Mouse (Mus musculus) heart, embryonic 11.5 days (tissue): ENCODE measurements around the gene Rhbdl1. TPM values are rescaled to one million over a fixed set of nuclear protein-coding genes. Genes with fewer than 3 reads are reported as not detected.

Experiments used
- ATAC-seq: fragments of 200-750 bp; cut with Nextera tagmentation; replicated peaks from 2 replicates; pipeline ENCODE4 v1.8.0; 2017; ENCODE audit warnings: moderate library complexity; ENCODE audit not compliant: insufficient number of reproducible peaks, low FRiP score, low TSS enrichment
- H3K27ac ChIP-seq: fragments of 300-500 bp; sonication (generic); 2 replicates; pipeline ENCODE4 v1.5.1; 2014; ENCODE audit warnings: mild to moderate bottlenecking, low read depth, low read length
- H3K27me3 ChIP-seq: fragments of 300-500 bp; sonication (generic); 2 replicates; pipeline ENCODE4 v1.6.1; 2014; ENCODE audit warnings: mild to moderate bottlenecking, low read length, mixed read lengths; ENCODE audit not compliant: control insufficient read depth, insufficient read depth
- H3K36me3 ChIP-seq: fragments of 300-500 bp; sonication (generic); 2 replicates; pipeline ENCODE4 v1.6.1; 2014; ENCODE audit warnings: mild to moderate bottlenecking, low read length, moderate library complexity, mixed read lengths; ENCODE audit not compliant: control insufficient read depth, insufficient read depth
- H3K4me1 ChIP-seq: fragments of 300-500 bp; sonication (generic); 2 replicates; pipeline ENCODE4 v1.6.1; 2014; ENCODE audit warnings: low read length; ENCODE audit not compliant: control insufficient read depth, insufficient read depth
- H3K4me2 ChIP-seq: fragments of 300-500 bp; sonication (generic); 2 replicates; pipeline ENCODE4 v1.6.1; 2014; ENCODE audit warnings: mild to moderate bottlenecking, moderate library complexity
- H3K4me3 ChIP-seq: fragments of 300-500 bp; sonication (generic); 2 replicates; pipeline ENCODE4 v1.5.1; 2014; ENCODE audit warnings: low read depth, low read length
- H3K9ac ChIP-seq: fragments of 300-500 bp; sonication (generic); 2 replicates; pipeline ENCODE4 v1.6.1; 2014; ENCODE audit warnings: mild to moderate bottlenecking, low read depth, low read length, moderate library complexity
- H3K9me3 ChIP-seq: fragments of 300-500 bp; sonication (generic); replicated peaks from 2 replicates; pipeline ENCODE4 v1.6.1; 2016; ENCODE audit warnings: low read length; ENCODE audit not compliant: control insufficient read depth
- whole genome bisulfite sequencing: fragments of 180-500 bp; shearing (Covaris S2); extraction: QIAGEN DNeasy Blood & Tissue Kit; methylation state at CpG from one replicate; pipeline ENCODE4 v1.1.7; 2014; ENCODE audit not compliant: insufficient replicate concordance; 5-methylcytosine and 5-hydroxymethylcytosine counted together
- polyA plus RNA-seq: library from polyadenylated mRNA; unstranded; fragments of >200 nt; fragmentation: Nextera tagmentation; extraction: Ambion mirVana; gene quantifications from 2 replicates; pipeline ENCODE4 v1.2.1, GENCODE M21; 2014

Gene Rhbdl1
- polyA plus RNA-seq, 1 experiment from 2014 or later, result 2.5 TPM

DNA sequence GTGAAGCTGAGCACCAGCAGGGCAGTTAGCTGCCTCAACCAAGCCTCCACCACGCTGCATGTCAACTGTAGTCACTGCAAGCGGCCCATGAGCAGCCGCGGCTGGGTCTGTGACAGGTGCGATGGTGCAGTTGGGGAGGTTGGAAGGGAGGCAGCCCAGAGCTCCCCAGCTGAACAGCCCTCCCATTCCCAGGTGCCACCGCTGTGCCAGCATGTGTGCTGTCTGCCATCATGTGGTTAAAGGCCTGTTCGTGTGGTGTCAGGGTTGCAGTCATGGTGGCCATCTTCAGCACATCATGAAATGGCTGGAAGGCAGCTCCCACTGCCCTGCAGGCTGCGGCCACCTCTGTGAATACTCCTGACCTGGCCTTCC lies 8.9 kb downstream of the Rhbdl1 start:
- Histone ChIP-seq H3K4me2 (peak overlapping the region; percentile 83), H3K36me3 (peaks cover 27% of the 10 kb centered on the region), H3K4me3 (peak overlapping the region; percentile 69), H3K27me3 (no peaks in the 10 kb centered on the region), H3K9me3 (no peaks in the 10 kb centered on the region), H3K27ac (peak overlapping the region; percentile 84; the same call in 1 of the 2 replicates), H3K9ac (peak overlapping the region; percentile 30; the same call in 1 of the 2 replicates), H3K4me1 (peaks cover 45% of the 10 kb centered on the region)
- 85% methylated on average over 8 of the region's 8 CpGs for WGBS
- ATAC-seq, result no peak

DNA sequence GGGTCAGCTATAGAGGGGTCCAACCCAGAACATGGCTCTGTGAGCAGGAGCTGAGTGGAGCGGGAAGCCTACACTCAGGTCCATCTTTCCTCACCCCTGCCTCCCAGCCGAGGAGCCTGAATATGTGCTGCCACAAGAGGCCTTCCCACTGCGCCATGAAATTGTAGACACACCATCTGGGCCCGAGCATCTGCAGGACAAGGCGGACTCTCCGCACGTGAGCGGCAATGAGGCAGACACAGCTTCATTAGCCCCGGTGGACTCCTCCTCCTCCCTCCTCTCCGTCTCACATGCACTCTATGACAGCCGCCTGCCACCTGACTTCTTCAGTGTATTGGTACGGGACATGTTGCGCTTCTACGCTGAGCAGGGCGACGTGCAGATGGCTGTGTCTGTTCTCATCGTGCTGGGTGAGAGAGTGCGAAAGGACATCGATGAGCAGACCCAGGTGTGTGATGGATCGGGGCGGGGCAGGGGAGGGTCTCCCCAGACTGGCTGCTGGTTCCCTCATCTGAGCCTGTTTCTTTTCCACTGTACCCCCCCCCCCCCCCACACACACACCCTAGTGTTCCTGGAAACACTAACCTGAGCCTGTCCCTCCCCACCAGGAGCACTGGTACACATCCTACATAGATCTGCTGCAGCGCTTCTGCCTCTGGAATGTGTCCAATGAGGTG lies 9.4 kb downstream of the Rhbdl1 start:
- H3K9me3 ChIP-seq, result no peaks in the 10 kb centered on the region
- peaks cover 27% of the 10 kb centered on the region for H3K36me3 ChIP-seq
- H3K27ac ChIP-seq, result no peak overlapping the region
- peak overlapping the region; percentile 69; the same call in 1 of the 2 replicates for H3K4me3 ChIP-seq
- no peak overlapping the region for H3K9ac ChIP-seq
- 0 out of 2 replicates have a peak, but pooled peaks cover 1% of the 10 kb centered on the region for H3K27me3 ChIP-seq
- no peak overlapping the region; the same call in 1 of the 2 replicates for H3K4me2 ChIP-seq
- 94% methylated on average over 22 of the region's 22 CpGs for WGBS
- peaks cover 45% of the 10 kb centered on the region for H3K4me1 ChIP-seq
- no peak for ATAC-seq

DNA sequence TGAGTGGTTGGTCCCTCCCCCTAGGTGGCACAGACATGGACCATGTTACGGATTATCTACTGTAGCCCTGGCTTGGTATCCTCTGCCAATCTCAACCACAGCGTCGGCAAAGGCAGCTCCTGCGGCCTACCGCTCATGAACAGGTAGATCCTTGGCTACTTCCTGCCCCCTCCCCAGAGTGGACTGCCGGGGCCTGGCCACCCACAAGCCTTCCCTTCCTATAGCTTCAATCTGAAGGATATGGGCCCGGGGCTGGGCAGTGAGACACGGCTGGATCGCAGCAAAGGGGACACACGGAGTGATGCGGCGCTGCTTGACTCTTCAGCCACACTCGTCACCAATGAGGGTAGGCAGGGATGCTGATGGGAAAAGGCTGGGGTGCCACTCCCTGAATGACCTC lies 10.1 kb downstream of the Rhbdl1 start:
- Histone ChIP-seq H3K27ac (no peak overlapping the region), H3K27me3 (peaks cover 5% of the 10 kb centered on the region; the same call in 1 of the 2 replicates), H3K4me1 (peaks cover 43% of the 10 kb centered on the region), H3K36me3 (peaks cover 27% of the 10 kb centered on the region), H3K4me2 (no peak overlapping the region), H3K9me3 (no peaks in the 10 kb centered on the region), H3K4me3 (peak overlapping the region; percentile 2; the same call in 1 of the 2 replicates), H3K9ac (no peak overlapping the region)
- 93% methylated on average over 13 of the region's 13 CpGs for WGBS
- no peak for ATAC-seq

DNA sequence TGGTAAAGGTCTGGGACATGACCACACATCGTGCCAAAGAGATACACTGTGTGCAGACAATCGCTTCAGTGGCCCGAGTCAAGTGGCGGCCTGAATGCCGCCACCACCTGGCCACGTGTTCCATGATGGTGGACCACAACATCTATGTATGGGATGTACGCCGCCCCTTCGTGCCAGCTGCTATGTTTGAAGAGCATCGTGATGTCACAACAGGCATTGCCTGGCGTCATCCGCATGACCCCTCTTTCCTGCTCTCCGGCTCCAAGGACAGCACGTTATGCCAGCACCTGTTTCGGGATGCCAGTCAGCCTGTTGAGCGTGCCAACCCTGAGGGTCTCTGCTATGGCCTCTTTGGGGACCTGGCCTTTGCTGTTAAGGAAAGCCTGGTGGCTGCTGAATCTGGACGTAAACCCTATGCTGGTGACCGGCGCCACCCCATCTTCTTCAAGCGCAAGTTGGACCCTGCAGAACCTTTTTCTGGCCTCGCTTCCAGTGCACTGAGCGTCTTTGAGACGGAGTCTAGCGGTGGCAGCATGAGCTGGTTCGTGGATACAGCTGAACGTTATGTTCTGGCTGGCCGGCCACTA lies 11.0 kb downstream of the Rhbdl1 start:
- no peak overlapping the region for H3K9ac ChIP-seq
- no peak for ATAC-seq
- H3K27me3 ChIP-seq, result peaks cover 10% of the 10 kb centered on the region
- no peak overlapping the region for H3K4me2 ChIP-seq
- H3K27ac ChIP-seq, result no peak overlapping the region
- peaks cover 34% of the 10 kb centered on the region for H3K4me1 ChIP-seq
- no peak overlapping the region for H3K4me3 ChIP-seq
- WGBS, result 93% methylated on average over 27 of the region's 27 CpGs
- H3K36me3 ChIP-seq, result peaks cover 23% of the 10 kb centered on the region
- no peaks in the 10 kb centered on the region for H3K9me3 ChIP-seq

DNA sequence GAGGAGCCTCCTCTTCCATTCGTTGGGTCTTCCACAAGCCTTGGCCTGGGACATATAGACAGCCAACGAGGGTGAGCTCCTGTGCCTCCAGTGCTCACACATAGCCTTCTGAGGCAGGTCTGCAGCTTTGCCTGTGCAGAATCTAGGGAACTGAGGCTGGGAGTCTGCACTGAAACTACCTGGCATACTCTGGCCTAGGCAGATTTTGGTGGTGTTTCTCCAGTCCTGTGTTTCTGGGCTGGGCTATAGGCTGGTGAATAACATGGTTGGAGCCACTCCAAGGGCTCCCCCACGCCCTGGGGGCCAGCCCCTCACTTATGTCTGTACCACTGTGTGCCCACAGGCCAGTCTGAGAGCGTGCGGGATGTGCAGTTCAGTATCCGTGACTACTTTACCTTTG lies 11.8 kb downstream of the Rhbdl1 start:
- Histone ChIP-seq H3K36me3 (peaks cover 16% of the 10 kb centered on the region), H3K4me2 (peak overlapping the region; percentile 97), H3K4me3 (peak overlapping the region; percentile 70; the same call in 1 of the 2 replicates), H3K4me1 (peaks cover 28% of the 10 kb centered on the region), H3K27ac (no peak overlapping the region), H3K27me3 (peaks cover 15% of the 10 kb centered on the region), H3K9me3 (no peaks in the 10 kb centered on the region), H3K9ac (no peak overlapping the region)
- WGBS, result 85% methylated on average over 6 of the region's 6 CpGs
- ATAC-seq, result no peak

DNA sequence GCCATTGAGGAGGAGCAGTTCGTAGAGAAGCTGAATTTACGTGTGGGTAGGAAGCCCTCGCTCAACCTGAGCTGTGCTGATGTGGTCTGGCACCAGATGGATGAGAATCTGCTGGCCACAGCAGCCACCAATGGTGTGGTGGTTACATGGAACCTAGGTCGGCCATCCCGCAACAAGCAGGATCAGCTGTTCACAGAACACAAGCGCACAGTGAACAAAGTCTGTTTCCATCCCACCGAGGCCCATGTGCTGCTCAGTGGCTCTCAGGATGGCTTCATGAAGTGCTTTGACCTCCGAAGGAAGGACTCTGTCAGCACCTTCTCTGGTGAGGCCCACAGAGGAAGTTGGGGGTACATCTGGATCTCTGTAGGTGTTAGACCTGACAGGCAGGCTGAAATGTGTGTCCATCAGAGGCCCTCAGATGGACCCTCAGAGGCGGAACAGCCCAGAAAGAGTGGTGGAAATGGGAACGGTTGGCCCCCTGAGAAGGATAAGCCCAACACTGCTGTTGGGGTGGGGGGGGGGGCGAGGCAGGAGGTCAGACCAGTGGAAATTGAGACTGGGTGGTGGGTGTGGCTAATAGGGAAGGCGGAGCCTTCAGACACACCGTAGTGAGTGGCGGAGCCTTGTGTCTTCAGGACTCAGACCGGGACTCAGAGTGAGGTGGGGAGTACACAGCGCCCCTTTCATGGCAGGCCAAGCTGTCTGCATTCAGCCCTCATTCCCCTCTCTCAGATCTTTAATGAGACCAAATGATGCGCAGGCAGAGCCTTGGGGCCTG lies 12.5 kb downstream of the Rhbdl1 start:
- Histone ChIP-seq H3K4me2 (peak overlapping the region; percentile 97), H3K36me3 (peaks cover 11% of the 10 kb centered on the region), H3K9me3 (no peaks in the 10 kb centered on the region), H3K27me3 (peaks cover 22% of the 10 kb centered on the region), H3K27ac (no peak overlapping the region), H3K9ac (0 out of 2 replicates have a peak overlapping the region, but pooled peaks have one; percentile 12), H3K4me1 (peaks cover 21% of the 10 kb centered on the region), H3K4me3 (peak overlapping the region; percentile 70)
- ATAC-seq, result no peak
- WGBS, result 58% methylated on average over 17 of the region's 17 CpGs

DNA sequence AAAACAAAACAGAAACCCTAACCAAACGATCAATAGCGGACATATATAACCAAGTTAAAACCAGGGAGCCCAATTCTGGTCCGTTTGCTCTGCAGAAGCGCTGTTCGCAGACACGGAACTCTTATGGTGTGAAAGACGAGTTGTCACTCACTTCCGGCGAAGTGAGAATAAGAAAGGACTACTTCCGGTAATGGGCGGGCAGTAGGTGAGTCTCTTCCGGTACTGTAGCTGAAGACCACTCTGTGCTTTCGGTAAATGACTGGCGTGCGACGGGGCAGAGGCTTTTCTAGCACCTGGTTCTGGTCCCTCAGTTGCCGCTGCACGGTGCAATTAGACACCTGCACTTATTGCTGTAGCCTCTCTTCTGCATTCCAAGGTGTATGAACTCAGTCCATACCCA lies 13.6 kb downstream of the Rhbdl1 start, which contains the start of gene Wdr24:
Gene Wdr24 (plus strand): TSS at position 176 of the 400 bp plus-strand sequence.
- Histone ChIP-seq H3K9me3 (no peaks in the 10 kb centered on the region), H3K9ac (peak within 1 kb of the TSS; percentile 83), H3K4me3 (peak within 1 kb of the TSS; percentile 70), H3K27ac (peak within 1 kb of the TSS; percentile 35; the same call in 1 of the 2 replicates), H3K4me1 (peaks cover 21% of the 10 kb centered on the region), H3K4me2 (peak within 1 kb of the TSS; percentile 97), H3K27me3 (peaks cover 33% of the 10 kb centered on the region), H3K36me3 (peaks cover 11% of the 10 kb centered on the region)
- ATAC-seq, result no peak
- WGBS, result under 1% methylated on average over 18 of the region's 18 CpGs
